Mouse (Mus musculus) large intestine, adult 2 months (tissue): Measurements from ENCODE around the gene Nectin2. TPM values are rescaled to one million over a fixed set of nuclear protein-coding genes. Genes with fewer than 3 reads are reported as not detected.

ENCODE experiments used
- DNase-seq: peaks from one replicate; pipeline ENCODE4 v3.0.0-alpha.2; 2012; ENCODE audit warnings: low read depth, low spot score
- WGBS: fragments of 180-500 bp; shearing (Covaris S2); methylation state at CpG from one replicate; pipeline ENCODE4 v1.1.7; 2018; 5-methylcytosine and 5-hydroxymethylcytosine counted together
- polyA plus RNA-seq: library from polyadenylated mRNA; depleted of rRNA; stranded (reverse); fragments of >200 nt; gene quantifications from 2 replicates; pipeline ENCODE4 v1.2.3, GENCODE M21; 2012; rRNA removed

Nectin2 gene
- polyA plus RNA-seq, 1 experiment = 132 TPM

DNA sequence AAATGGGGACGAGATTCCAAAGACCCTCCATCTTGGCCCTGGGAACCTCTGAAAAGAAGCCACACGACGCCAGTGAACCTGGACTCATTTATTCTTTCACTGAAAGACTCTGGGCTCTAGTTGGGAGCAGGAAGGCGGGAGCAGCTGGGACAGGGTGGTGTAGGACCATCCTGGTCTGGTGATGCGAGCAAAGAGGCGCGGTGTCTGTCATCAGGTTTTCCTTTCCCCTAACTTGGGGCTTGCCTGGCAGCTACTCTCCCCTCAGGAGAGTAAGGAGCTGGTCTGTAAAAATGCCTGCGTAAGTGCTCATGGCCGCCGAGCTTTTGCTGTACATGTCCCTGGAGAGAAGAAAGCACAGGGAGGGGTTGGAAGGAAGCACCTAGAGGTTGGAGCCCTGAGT lies 78.8 kb downstream of the Nectin2 start:
- 79% methylated on average over 10 of the region's 10 CpGs for WGBS
- no peak for DNase-seq

DNA sequence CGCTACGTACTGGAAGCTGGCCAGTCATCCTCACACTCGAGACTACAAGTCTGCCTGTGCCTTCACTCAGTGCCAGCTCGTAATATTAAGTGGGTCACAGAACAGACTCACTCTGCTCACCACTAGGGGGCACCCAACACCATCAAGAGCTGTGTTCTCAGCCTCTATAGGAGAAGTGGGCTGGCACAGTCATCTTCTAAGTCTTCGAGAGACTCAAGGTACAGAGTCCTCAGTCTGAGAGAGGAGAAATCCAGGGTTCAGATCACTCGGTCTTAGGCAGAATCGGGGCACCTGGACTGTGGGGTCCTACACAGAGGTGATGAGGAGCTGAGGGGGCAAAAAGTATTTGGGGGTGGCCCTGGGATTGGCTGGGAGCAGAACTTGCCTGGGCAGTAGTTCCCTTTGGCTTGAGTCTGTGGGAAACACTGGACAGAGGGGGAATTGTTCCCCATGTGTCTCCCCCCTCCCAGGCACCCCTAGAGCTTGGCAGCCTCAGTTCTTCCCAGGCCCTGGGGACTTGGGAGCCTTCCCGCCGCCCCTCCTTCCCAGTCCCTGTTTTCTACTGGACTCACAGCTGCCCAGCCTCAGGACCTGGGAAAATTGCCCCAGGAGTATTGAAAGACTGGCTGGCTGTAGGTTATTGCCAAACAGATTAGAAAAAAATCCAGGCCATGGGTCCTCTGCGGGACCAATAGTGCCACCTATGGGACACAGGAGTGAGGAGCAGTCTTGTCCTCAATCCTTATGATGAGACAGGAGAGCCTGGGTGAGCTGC lies 81.1 kb downstream of the Nectin2 start:
- 0% methylated on average over 10 of the region's 10 CpGs for WGBS
- peak; percentile 92 for DNase-seq

DNA sequence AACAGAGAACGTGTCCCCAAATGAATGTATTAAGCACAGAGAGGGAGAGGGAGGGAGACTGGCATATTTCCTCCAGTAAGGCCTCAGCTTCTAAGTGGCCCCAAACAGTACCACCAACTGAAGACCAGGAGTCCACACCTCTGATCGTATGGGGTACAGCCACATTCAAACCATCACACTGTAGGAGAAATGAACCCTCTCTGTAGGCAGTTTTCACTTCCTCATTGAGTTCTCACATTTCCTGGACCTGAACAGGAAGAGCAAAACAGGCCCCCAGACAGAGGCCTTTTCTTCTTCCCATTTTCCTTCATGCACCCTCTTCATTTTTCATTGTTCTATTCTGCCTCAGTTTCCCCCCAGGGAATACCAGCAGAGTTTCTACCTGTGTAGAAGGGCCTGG lies 82.8 kb downstream of the Nectin2 start:
- WGBS = 84% methylated on average over 2 of the region's 2 CpGs

DNA sequence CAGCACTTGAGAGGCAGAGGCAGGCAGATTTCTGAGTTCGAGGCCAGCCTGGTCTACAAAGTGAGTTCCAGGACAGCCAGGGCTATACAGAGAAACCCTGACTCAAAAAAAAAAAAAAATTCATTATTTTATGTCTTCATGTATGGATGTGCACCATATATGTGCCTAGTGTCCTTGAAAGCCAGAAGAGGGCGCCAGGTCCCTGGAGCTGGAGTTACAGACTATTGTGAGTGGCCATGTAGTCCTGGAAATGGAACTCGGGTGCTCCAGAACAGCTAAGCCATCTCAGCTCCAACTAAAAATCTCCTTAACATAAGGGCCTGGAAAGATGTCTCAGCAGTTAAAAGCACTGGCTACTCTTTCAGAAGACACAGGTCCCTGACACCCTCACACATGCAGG lies 83.5 kb downstream of the Nectin2 start:
- 78% methylated on average over 3 of the region's 3 CpGs for WGBS
- no peak for DNase-seq

More for the DNA sequence above, 82.8 kb downstream of the Nectin2 start:
- DNase-seq = no peak

Other genes with a start within 250 kb of the Nectin2 start
- gene Bloc1s3, start 242.1 kb downstream of the Nectin2 start, polyA plus RNA-seq = 8.3 and 11.1 TPM in 2 replicates
- gene Trappc6a, start 242.1 kb downstream of the Nectin2 start, polyA plus RNA-seq = 106 and 108 TPM in 2 replicates
- 0.19 and 0.21 TPM in 2 replicates for gene Nkpd1, start 232.6 kb downstream of the Nectin2 start, polyA plus RNA-seq
- gene Ppp1r37, start 187.4 kb downstream of the Nectin2 start, polyA plus RNA-seq = 77.1 and 78.1 TPM in 2 replicates
- gene Zfp296, start 173.2 kb downstream of the Nectin2 start, polyA plus RNA-seq = 2.5 and 4.2 TPM in 2 replicates
- gene Gemin7, start 172.9 kb downstream of the Nectin2 start, polyA plus RNA-seq = 95.0 and 95.2 TPM in 2 replicates
- 39.5 and 76.8 TPM in 2 replicates for gene Clasrp, start 146.0 kb downstream of the Nectin2 start, polyA plus RNA-seq
- gene Relb, start 121.0 kb downstream of the Nectin2 start, polyA plus RNA-seq = 76.0 and 88.5 TPM in 2 replicates
- gene Clptm1, start 85.5 kb downstream of the Nectin2 start, polyA plus RNA-seq = 155 and 188 TPM in 2 replicates
- 201 and 493 TPM in 2 replicates for gene Apoc2, start 72.5 kb downstream of the Nectin2 start, polyA plus RNA-seq
- 0.19 TPM in 1 of 2 replicates, not detected in the other for gene Gm44805, start 69.1 kb downstream of the Nectin2 start, polyA plus RNA-seq
- 1.3 and 1.4 TPM in 2 replicates for gene Apoc4, start 69.0 kb downstream of the Nectin2 start, polyA plus RNA-seq
- gene Apoc1, start 57.8 kb downstream of the Nectin2 start, polyA plus RNA-seq = 0.29 and 1.9 TPM in 2 replicates
- 393 and 660 TPM in 2 replicates for gene Apoe, start 51.3 kb downstream of the Nectin2 start, polyA plus RNA-seq
- gene Tomm40, start 35.0 kb downstream of the Nectin2 start, polyA plus RNA-seq = 97.8 and 115 TPM in 2 replicates
- 27.0 and 28.4 TPM in 2 replicates for gene Bcam, start 20.5 kb upstream of the Nectin2 start, polyA plus RNA-seq
- gene Cblc, start 46.3 kb upstream of the Nectin2 start, polyA plus RNA-seq = 78.4 and 107 TPM in 2 replicates
- gene Bcl3, start 72.3 kb upstream of the Nectin2 start, polyA plus RNA-seq = 94.9 and 95.0 TPM in 2 replicates
- gene Gm19345, start 101.5 kb upstream of the Nectin2 start, polyA plus RNA-seq = 0.19 and 0.25 TPM in 2 replicates
- 0.47 and 0.66 TPM in 2 replicates for gene Ceacam16, start 110.8 kb upstream of the Nectin2 start, polyA plus RNA-seq
- gene Ceacam19, start 137.5 kb upstream of the Nectin2 start, polyA plus RNA-seq = 0.03 and 0.07 TPM in 2 replicates
- 8.8 and 13.4 TPM in 2 replicates for gene Pvr, start 170.7 kb upstream of the Nectin2 start, polyA plus RNA-seq
- gene Igsf23, start 200.3 kb upstream of the Nectin2 start, polyA plus RNA-seq = 78.1 and 116 TPM in 2 replicates
- gene Ceacam20, start 214.9 kb upstream of the Nectin2 start, polyA plus RNA-seq = 84.7 and 173 TPM in 2 replicates
- 9.1 and 17.9 TPM in 2 replicates for gene Nlrp9b, start 241.0 kb upstream of the Nectin2 start, polyA plus RNA-seq